Mouse (Mus musculus): ENCODE results near the gene Gsap. TPM values are rescaled to one million over a fixed set of nuclear protein-coding genes. Genes with fewer than 3 reads are reported as not detected.
"Not testable (repeated sequence)": the region's sequence is repeated elsewhere in the genome, so short reads cannot be mapped to it uniquely, and the experiment has no call there.

Gsap gene
- total RNA-seq, 1 experiment from 2014 or later: 6.7 TPM

DNA sequence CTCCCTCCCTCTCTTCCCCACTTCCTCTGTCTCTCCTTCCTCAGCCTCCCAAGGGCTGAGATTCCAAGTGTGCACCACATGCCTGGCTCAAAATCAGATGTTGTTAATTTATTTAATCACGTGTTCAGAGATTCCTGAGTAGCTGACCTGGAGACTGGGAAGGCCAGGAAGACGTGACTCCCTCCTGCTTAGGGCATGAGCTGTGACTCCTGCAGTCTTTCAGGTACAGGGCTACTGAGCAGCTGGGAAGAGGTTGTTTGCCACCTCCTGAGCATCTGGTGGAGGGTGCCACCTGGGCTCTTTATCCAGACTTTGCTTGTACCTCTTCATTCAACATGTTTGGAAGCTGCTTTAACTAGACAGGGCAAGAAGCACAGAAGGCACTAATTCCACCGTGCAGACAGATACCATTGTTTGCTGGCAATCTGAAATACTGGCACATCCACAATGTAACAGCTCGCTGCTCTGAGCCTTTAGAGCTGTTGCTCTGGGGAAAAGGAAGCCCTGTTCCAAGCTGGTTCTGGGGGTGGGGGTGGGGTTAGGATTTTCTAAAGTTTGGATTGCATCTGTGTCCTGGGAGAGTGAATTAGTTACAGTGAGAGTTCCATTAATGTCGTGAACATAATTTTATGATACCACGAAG, 75.3 kb downstream of the Gsap start:
- no peak for DNase-seq

DNA sequence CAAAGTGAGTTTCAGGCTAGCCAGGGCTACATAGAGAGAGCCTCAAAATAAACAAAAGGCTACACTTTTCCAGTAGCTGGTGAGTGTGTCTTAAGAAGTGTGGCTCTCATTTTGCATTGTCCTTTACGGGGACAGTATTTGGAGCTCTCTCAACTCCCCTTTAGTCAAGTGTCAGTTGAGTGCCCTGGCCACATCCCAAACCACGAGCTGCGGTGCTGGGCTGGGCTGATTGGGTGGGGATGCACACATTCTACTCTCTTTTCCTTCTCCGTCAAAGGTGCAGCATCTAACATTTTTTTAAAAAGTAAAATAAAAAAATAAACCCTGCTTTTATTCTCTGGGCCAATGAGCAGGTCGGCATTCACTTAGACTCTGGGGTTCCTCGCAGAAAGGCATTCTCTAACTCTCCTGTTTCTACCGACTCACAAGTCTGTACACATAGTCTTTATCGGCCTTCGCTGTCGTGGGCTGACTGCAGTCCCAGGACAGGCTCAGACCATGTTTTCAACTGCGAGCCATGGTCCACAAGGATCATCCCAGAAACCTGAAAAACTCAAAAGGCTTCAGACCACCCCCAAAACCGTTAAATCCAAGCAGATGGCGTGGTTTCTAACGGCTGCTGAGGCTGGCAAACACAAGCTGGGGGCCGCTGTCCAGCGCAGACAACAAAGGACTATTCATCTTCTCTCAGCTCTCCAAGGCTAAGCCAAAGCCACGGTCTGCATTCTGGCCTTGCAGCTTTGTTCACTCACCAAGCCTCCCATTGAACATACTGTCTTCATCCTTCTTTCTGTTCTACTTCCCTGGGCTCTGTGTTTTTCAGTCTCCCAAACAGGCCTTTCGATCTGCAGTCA, 77.4 kb downstream of the Gsap start:
- peak; percentile 35 for DNase-seq

DNA sequence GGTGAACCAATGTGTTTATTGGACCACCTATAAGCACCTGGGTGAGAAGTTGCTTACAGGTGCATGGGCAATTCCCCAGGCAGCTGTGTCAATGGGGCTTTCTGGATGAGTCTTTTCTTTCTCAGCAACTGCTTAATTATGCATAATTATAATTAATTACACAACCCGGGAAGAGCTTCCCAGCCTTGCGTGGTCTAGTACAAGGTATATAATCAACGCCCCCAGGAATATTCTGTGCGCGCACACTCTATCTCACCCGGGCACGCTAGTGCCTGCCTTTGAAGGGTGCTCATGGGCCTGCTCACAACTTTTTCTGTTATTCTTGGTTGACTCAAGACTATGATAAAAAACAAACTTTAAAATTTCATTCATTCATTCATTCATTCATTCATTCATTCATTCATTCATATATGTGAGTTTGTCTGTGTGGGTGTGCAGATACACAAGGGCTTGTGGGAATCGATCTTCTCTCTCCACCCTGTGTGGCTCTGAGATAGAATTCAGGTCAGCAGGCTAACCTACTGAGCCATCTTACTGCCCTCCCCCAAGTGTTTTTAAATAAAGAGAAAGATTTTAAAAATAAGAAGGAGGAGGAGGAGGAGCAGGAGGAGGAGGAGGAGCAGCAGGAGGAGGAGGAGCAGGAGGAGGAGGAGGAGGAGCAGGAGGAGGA, 78.4 kb downstream of the Gsap start:
- DNase-seq: no peak

GRCm38 (mm10) chr5:21265049-21265448, 79.0 kb downstream of the Gsap start:
- DNase-seq: peak; percentile 79

GRCm38 (mm10) chr5:21267090-21267489, 81.0 kb downstream of the Gsap start:
- DNase-seq: no peak

DNA sequence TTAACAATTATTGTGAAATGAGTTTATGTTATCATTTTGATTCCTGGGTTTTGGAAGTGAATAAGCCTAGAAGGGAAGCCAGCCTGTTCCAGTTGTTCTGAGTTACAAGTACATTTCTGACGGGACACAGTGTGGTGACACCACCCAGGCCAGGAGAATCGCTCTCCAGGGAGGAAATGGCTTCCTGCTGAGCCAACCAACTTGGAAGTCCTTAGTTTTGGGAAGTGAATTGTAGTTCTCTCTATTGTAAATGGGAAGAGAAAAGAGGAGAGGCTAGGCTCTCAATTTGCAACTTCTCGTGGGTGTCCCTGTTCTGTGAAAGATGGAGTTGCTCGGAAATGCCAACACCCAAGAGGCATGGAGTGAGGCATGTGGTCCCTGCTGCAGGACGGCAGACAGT, 83.4 kb downstream of the Gsap start:
- no peak for DNase-seq

DNA sequence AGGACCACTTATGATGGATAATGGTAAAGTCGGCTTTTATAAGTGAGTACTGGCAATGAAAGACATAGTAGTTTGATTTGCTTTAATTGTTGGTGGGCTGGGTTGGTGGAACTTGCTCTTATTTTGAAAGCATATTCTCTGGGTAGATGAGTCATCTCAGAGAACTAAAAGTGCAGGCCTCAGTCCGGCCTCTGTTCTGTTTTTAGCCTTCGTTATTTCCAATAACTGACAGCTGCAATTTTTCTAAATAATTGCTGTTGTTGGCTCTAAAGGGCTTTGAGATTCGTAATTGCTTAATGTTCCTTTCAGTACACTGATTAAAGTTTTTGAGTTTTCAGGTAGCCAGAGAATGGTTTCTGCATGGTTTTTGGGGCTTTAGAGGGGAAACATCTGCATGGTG, 84.7 kb downstream of the Gsap start:
- DNase-seq: no peak

- DNase-seq: no peak
Measured at GRCm38 (mm10) chr5:21271386-21272354, 85.6 kb downstream of the Gsap start.

GRCm38 (mm10) chr5:21277685-21278084, 91.6 kb downstream of the Gsap start:
- DNase-seq: not testable (repeated sequence)

- DNase-seq: no peak
Measured at GRCm38 (mm10) chr5:21283356-21284062, 97.5 kb downstream of the Gsap start.

DNA sequence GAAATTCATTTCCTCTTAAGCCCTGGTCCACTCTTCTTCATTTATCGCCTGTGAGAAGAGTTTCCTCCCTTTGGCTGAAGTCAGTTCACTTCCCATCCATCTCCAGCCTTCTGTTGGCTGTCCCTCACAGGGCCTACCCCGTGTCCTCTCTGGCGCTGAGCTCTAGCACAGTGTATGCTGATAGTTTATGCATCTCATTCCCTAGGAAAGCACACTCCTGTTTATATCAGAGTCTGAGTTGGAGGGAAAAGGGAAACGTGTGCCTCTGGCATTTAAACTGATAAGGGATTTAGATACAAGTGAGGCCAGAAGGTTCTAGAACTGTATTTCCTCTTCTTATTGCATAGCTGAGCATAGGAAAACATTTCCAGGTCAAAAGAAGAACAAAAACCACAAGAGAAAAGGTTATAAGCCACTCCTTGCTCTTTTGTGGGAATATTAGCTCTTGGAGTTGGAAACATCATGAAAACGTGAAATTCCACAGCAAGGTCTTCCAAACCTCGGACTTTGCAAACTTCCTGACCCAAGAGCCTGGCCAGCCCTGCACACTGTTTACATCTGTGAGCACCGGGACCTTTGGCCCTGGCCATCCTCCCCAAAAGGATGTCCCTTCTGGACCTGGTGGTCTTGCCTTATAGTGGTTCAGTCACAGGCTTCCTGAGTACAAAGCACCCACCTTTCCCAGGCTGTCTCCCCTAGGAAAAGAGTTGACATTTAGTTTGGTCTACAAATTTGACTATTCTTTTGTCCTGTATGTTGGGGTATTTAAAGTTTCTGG, 102.8 kb downstream of the Gsap start:
- DNase-seq: no peak

DNA sequence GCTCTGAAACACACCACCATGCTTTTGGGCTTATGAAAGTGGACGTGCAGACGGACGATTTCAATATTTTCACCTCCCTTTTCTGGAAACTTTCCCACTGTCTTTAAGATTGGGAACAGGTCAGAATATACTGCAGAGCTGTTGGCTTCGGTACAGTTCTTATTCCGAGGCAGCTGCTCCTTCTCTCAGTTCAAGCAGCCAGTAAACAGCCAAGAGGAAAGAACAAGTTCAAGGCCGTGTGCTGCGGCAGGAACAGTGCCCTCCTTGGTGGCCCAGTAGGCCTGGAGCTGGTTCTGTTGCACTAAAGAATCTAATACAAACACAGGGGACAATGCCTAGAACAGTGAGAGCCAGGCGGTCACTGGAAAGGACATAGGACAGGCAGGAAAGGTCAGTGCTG, 104.5 kb downstream of the Gsap start:
- no peak for DNase-seq

- DNase-seq: no peak
Measured at GRCm38 (mm10) chr5:21295683-21296082, 109.6 kb downstream of the Gsap start.

DNA sequence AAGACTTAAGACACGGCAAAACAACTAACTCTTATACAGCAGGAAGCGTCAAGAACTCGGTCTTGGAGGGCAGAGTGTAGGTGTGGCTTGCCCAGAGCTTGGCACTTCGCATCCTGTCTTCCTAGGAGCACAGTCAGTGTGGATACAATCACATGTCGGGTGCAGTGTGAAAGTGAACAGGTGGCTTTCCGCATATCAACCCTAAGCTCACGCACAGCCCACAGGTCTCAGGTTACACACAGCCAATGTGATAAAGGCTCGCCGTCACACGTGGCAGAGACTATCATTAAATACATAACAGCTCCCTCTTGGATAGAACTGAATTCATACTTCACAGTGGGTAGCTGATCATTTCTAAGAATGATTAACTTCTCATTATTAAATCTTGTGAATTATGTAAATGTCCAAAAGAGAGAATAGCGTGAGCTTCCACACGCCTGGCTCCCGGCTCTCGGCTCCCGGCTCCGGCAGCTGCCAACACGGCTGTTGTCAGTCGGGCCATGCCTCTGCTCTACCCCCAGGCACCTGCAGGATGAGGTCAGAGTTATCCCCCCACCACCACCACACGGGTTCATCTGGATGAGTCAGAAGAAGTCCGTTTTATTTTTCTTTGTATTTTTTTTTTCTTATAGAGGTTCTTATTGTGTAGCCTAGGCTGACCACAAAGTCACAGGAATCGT, 113.2 kb downstream of the Gsap start:
- no peak for DNase-seq

GRCm38 (mm10) chr5:21300058-21300457, 114.0 kb downstream of the Gsap start:
- no peak for DNase-seq

DNA sequence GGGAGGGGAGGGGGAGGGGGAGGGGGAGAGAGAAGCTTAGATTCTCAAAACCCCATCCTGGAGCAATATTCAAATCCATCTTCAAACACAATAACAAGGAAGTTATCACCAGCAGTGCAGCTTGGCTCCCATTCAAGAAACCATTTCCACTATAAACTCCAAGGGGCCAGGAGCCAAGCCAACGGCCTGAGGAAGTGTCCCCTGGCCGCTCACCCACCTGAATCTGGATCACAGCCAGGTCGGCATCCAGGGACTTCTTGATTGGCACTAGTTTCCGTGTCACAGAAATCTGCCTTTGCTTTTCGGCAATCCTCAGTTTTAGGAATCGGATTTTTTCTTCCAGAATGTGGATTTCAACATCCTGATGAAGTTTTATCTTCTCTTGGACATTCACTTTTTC, 115.0 kb downstream of the Gsap start:
- peak; percentile 11 for DNase-seq

DNA sequence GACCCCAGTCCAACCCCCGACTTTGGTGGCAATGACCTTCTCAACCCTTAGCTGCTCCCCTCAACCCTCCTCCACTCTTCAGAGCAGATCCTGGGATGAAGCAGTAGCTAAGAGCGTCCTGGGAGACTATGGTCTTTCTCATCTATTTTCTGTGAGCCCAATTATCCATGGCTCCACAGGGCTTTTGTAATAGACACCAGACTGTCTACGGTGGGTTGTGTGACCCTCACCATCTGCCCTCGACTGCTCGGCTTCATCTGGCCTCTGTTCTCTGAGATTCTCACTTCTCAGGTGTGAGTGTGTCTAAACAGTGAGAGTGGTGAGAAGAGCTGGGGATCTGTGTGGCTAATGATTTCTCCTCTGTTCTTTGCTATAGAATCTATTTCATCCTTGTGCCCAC, 121.1 kb downstream of the Gsap start:
- DNase-seq: no peak

- DNase-seq: no peak
Measured at GRCm38 (mm10) chr5:21314696-21315095, 128.6 kb downstream of the Gsap start.

DNA sequence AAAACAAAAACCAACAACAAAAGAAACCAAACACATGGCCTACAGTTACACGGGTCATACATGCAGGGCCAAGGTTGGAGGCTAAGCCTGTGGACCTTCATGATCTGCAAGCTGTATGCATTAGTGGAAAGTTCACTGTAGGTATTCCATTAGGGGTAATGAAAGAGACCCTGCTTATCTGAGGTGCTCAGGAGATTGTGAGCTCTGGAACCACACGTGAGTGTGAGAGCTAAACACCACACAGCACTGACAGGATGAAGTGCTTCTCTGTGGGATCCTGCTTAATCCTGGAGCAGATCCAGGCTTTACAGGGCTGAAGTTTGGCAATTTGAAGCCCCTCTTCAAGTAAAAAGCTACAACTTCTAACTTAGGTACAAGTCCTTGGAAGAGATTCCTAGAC, 134.1 kb downstream of the Gsap start:
- DNase-seq: no peak

GRCm38 (mm10) chr5:21326494-21326893, 140.4 kb downstream of the Gsap start:
- peak; percentile 80 for DNase-seq

Data from adrenal gland, postnatal 25 days (tissue).